Mouse (Mus musculus) kidney, postnatal 10 days (tissue): ENCODE data around the gene Tnfaip3.

ENCODE experiments used
- DNase-seq: peaks from one replicate; pipeline ENCODE4 v3.0.0; 2021; ENCODE audit warnings: mixed read lengths

Tnfaip3 gene

DNA sequence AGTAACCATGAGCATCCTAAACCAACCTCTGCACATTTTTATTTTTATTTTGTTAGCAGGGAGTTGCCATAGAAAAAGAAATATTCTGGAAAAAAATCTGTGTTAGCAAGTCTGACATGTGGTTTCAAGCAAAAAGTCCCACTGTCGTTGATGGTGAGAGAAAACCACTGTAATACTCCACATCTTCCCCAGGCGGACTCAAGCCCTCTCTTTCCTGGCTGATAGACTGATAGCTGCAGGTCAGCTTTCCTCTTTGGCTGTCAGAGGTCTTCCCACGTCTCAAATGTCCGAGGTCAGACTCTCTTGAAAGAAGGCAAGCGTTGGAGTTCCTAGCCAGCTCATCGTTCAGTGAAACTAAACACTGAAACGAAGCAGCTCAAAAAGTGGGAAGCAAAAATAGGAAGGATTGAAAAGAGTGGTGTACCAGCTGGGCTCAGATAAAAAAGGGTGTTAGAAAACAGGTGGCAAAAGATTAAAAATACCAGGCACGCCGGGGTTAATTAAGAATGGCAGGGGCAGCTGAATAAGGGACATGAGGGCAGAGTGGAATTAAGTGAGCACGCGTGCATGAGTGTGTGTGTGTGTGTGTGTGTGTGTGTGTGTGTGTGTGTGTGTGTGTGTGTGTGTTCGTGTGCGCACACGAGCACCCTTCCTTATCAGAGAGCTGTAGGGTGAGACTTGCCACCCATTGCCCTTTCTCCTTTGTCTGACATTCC, 55.5 kb downstream of the Tnfaip3 start:
- no peak for DNase-seq

DNA sequence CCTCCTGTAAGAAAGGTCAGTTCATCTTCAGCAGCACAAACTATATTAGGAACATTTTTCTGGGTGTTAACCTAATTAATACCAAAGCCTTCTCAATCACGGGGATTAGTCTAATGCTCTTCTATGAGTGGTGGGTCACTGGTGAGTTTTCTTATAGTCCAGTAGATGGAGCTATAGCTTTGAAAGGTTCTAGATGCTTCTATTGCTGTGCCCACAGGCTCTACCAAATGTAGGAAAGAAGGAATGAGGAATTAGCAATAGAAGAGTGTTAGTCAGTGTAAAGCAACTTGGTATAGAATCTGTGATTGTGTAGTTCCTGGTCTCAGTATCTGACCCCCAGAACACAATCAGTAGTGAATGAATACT, 61.8 kb downstream of the Tnfaip3 start:
- DNase-seq: no peak

DNA sequence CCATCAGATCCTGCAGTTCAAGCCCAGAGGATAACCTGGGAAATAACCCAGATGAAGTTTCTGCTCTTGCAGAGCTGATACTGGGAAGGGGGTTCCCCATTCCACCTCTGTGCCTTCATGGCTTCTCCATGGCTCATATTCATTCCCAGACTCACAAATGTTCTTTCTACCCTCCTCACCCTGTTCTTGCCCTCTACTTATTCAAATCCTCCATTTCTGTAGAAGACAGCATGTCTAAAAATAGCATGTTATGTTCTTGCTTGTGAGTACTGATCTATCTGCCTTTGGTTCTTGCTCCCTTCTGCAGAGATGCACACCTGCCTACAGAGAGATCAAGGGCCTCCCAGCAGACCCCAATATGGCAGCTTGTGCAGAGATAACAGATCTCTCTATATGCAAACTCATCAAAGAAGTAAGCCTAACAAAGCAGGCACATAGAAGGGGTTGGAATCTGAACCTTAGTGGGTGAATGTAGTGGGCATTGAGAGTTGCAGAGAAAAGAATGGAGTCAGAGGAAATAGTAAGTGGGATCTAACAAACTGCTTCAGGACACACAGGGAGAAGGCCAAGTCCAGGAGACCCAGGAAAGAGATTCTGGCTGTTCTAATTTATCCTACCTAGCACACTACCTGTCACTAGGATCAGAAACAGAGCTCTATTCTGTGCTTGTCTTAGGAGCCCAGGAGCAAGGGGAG, 62.3 kb downstream of the Tnfaip3 start:
- DNase-seq: no peak
